Mouse (Mus musculus) liver, postnatal 0 days (tissue): ENCODE results near the gene Pigv. TPM values are rescaled to one million over a fixed set of nuclear protein-coding genes. Genes with fewer than 3 reads are reported as not detected.

Experiments used
- ATAC-seq: fragments of 200-750 bp; cut with Nextera tagmentation; 2 replicates; pipeline ENCODE4 v1.8.0; 2017; ENCODE audit warnings: mild to moderate bottlenecking, moderate library complexity
- DNase-seq: peaks from one replicate; pipeline ENCODE4 v3.0.0-alpha.2; 2016
- H3K27ac ChIP-seq: fragments of 300-500 bp; sonication (generic); 2 replicates; pipeline ENCODE4 v1.5.1; 2014; ENCODE audit warnings: antibody characterized with exemption, moderate library complexity, mild to moderate bottlenecking, low read depth
- H3K27me3 ChIP-seq: fragments of 300-500 bp; sonication (generic); 2 replicates; pipeline ENCODE4 v1.6.1; 2014; ENCODE audit warnings: low read length, control low read depth, mixed read lengths; ENCODE audit not compliant: insufficient read depth
- H3K36me3 ChIP-seq: fragments of 300-500 bp; sonication (generic); replicated peaks from 2 replicates; pipeline ENCODE4 v1.6.1; 2014; ENCODE audit warnings: mild to moderate bottlenecking, control low read depth, low read length, moderate library complexity, mixed read lengths; ENCODE audit not compliant: insufficient read depth
- H3K4me1 ChIP-seq: fragments of 300-500 bp; sonication (generic); 2 replicates; pipeline ENCODE4 v1.6.1; 2014; ENCODE audit warnings: antibody characterized with exemption, mild to moderate bottlenecking, control low read depth; ENCODE audit not compliant: insufficient read depth
- H3K4me2 ChIP-seq: fragments of 300-500 bp; sonication (generic); 2 replicates; pipeline ENCODE4 v1.6.1; 2014; ENCODE audit warnings: low read depth, mild to moderate bottlenecking, low read length, moderate library complexity, mixed read lengths
- H3K4me3 ChIP-seq: fragments of 300-500 bp; sonication (generic); 2 replicates; pipeline ENCODE4 v1.5.1; 2014; ENCODE audit warnings: low read depth, low read length
- H3K9ac ChIP-seq: fragments of 300-500 bp; sonication (generic); replicated peaks from 2 replicates; pipeline ENCODE4 v1.6.1; 2014; ENCODE audit warnings: mild to moderate bottlenecking, moderate library complexity
- H3K9me3 ChIP-seq: fragments of 300-500 bp; sonication (generic); 2 replicates; pipeline ENCODE4 v1.6.1; 2016; ENCODE audit warnings: mild to moderate bottlenecking, control low read depth, low read length, mixed read lengths
- CTCF ChIP-seq: sonication (generic); IDR thresholded peaks from 2 replicates; pipeline ENCODE4 v1.5.1; 2016; ENCODE audit warnings: antibody characterized with exemption, low read depth
- EP300 ChIP-seq: IDR thresholded peaks from 2 replicates; pipeline ENCODE4 v1.6.1; 2016; ENCODE audit warnings: antibody characterized with exemption, low read depth, mild to moderate bottlenecking
- WGBS: fragments of 180-500 bp; shearing (Covaris S2); extraction: QIAGEN DNeasy Blood & Tissue Kit; methylation state at CpG from one replicate; pipeline ENCODE4 v1.1.7; 2014; ENCODE audit not compliant: insufficient replicate concordance; 5-methylcytosine and 5-hydroxymethylcytosine counted together
- polyA plus RNA-seq: library from polyadenylated mRNA; unstranded; fragments of >200 nt; fragmentation: Nextera tagmentation; extraction: Ambion mirVana; gene quantifications from 2 replicates; pipeline ENCODE4 v1.2.1, GENCODE M21; 2015

Pigv gene
- polyA plus RNA-seq, 1 experiment from 2014 or later, result 5.9 TPM

DNA sequence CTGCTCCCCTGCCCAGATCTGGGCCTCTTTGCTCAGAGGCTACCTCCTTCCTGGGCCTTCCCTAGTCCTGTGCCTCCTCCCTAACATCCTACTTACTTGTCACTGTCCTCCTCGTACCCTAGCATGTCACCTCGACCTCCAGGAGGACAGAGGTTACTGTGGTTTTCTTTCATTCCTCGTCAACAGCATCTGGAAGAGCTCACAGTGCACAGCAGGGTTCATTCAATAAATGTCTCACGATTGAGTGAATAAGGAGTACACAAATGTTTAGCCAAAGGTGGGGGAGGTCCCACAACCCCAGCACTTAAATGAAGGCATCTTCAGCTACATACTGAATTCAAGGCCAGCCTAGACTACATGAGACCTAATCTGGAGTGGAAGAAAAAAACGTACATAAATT lies 46.2 kb downstream of the Pigv start:
- no peaks in the 10 kb centered on the region for H3K27me3 ChIP-seq
- no peak overlapping the region for H3K4me3 ChIP-seq
- H3K27ac ChIP-seq, result peak overlapping the region; percentile 85
- TF ChIP-seq CTCF, result no peak
- no peak for TF ChIP-seq EP300
- no peak for DNase-seq
- no peaks in the 10 kb centered on the region for H3K9me3 ChIP-seq
- ATAC-seq, result peak; percentile 4; the same call in 1 of the 2 replicates
- no peak overlapping the region for H3K9ac ChIP-seq
- no peak overlapping the region for H3K4me2 ChIP-seq
- 50% methylated on average over 5 of the region's 5 CpGs for WGBS
- peaks cover 18% of the 10 kb centered on the region; the same call in 1 of the 2 replicates for H3K36me3 ChIP-seq
- peaks cover 29% of the 10 kb centered on the region for H3K4me1 ChIP-seq

DNA sequence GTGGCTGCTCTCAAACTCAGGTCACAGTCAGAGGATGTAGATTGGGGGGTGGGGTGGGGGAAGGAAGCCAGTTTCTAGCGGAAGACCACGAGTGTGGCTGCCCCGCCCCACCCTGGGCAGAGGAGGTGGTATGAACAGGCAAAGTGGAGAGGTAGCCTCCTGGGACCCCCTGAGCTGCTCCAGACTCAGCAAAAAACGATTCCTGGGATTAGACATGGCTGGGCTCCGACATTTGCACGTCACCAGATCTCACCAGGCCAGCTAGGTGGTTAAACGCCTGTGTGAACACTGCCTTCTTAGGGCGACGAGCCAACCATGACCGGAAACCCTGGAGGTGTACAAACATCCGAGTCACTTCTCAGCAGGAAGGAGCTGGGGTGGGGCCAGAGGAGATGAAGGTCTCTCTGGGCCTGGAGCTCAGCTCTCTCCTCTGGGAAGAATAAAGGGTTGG lies 46.8 kb downstream of the Pigv start:
- Histone ChIP-seq H3K9ac (no peak overlapping the region), H3K27me3 (no peaks in the 10 kb centered on the region), H3K9me3 (no peaks in the 10 kb centered on the region), H3K27ac (peak overlapping the region; percentile 85), H3K4me1 (peaks cover 28% of the 10 kb centered on the region), H3K36me3 (peaks cover 18% of the 10 kb centered on the region; the same call in 1 of the 2 replicates), H3K4me3 (no peak overlapping the region), H3K4me2 (peak overlapping the region; percentile 22; the same call in 1 of the 2 replicates)
- 34% methylated on average over 11 of the region's 11 CpGs for WGBS
- DNase-seq (peak; percentile 64), ATAC-seq (peak; percentile 63)
- TF ChIP-seq EP300 (peak; percentile 27; the same call in 1 of the 2 replicates), CTCF (0 out of 2 replicates have a peak, but pooled peaks have one; percentile 1)

DNA sequence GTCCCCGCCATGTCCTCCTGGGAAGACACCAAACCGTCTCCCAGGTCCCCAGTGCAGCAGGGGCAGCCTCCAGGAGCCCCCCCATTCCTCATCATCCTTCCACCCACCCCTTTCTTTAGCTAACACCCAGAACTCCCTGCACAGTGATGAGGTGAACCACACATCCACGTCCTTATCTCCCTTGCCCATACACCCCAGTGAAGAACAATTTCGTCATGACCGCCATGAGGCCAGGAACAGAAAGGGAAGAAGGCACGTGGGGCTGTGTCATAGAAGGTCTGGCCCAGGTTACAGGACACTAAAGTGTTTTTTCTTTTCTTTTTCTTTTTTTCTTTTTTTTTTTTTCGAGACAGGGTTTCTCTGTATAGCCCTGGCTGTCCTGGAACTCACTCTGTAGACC lies 47.6 kb downstream of the Pigv start:
- Histone ChIP-seq H3K4me2 (no peak overlapping the region), H3K9ac (no peak overlapping the region), H3K36me3 (peaks cover 18% of the 10 kb centered on the region; the same call in 1 of the 2 replicates), H3K27ac (peak overlapping the region; percentile 85; the same call in 1 of the 2 replicates), H3K27me3 (no peaks in the 10 kb centered on the region), H3K4me1 (peaks cover 33% of the 10 kb centered on the region), H3K4me3 (no peak overlapping the region), H3K9me3 (no peaks in the 10 kb centered on the region)
- peak; percentile 73 for ATAC-seq
- no peak for DNase-seq
- 54% methylated on average over 7 of the region's 7 CpGs for WGBS
- no peak for TF ChIP-seq CTCF
- TF ChIP-seq EP300, result peak; percentile 65; the same call in 1 of the 2 replicates

DNA sequence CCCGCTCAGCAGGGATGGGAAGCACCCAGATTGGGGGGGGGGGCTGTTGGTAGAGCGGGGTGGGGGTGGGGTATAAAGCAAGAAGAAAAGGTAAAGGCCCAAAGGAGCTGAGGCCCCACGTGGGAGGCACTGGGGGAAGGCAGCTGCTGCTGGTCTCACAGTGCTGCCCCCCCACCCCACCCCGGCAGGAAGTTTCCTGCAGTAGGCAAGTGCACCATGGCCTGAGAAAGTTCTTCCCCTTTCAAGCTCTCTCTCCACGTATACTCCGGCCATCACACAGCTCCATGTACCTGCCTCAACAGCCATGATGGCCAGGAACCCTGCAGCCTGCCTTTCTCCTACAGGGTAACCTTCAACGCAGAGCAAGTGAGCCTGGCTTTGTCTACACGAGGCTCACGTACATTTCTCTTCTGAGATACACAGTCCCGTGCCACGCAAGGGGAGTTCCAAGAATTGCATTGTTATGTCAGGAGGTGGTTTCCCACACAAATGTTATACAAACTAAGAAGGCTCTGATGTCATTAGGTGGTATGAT lies 50.2 kb downstream of the Pigv start:
- Histone ChIP-seq H3K4me2 (no peak overlapping the region), H3K4me3 (no peak overlapping the region), H3K9ac (no peak overlapping the region), H3K9me3 (no peaks in the 10 kb centered on the region), H3K4me1 (peaks cover 36% of the 10 kb centered on the region), H3K27me3 (no peaks in the 10 kb centered on the region), H3K27ac (0 out of 2 replicates have a peak overlapping the region, but pooled peaks have one; percentile 45), H3K36me3 (peaks cover 18% of the 10 kb centered on the region; the same call in 1 of the 2 replicates)
- TF ChIP-seq EP300, result no peak
- TF ChIP-seq CTCF, result no peak
- no peak for DNase-seq
- no peak for ATAC-seq
- 50% methylated on average over 11 of the region's 11 CpGs for WGBS

DNA sequence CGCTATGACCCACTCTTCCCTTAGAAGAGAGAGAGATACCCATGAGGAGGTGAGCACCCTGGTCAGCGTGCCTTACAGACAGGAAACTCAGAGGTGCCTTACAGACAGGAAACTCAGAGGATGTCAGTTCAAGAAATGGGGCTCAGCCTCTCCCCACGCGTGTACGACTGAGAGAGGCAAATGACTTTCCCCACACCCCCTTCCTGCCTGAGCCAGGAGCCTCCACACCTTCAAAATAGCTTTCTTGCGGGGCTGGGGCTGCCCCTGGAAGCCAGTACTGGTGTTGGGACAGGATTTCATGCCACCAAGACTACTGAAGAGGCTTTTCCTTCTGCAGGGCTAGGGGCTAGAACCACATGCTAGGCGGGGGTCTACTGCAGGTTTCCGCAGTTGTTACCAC lies 51.8 kb downstream of the Pigv start:
- ATAC-seq (no peak), DNase-seq (no peak)

DNA sequence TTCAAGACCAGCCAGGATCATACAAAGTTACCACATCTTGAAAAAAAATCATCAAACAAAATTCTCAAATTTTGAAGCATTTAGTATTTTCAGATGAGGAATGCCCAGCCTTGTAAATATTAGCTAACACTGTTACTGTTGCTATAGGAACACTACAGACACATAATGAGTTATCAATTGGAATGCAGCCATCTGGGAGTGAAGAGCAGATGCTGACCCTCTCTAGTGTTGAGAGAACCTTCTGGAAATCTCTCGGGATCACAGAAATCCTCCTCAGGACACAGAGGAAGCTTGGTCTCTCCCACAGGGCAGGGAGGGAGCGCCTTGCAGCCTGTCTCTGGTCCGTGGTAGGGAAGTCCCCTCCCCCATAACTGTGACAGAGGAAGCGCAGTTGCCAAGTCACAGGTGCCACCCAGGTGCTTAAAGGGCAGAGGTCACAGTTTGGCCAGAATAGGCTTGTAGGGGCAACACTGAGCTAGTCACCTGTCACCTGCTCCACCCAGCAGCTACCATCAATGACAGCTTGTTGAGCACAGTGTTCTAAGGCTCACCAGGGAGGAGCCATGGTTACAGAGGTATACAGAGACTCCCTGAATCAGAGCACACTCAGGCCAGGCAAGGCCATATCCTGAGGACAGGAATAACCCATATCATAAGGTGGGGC lies 52.8 kb downstream of the Pigv start:
- no peak overlapping the region for H3K4me2 ChIP-seq
- H3K4me3 ChIP-seq, result no peak overlapping the region
- H3K27me3 ChIP-seq, result no peaks in the 10 kb centered on the region
- no peak overlapping the region for H3K27ac ChIP-seq
- peaks cover 22% of the 10 kb centered on the region for H3K4me1 ChIP-seq
- H3K36me3 ChIP-seq, result 0 out of 2 replicates have a peak, but pooled peaks cover 15% of the 10 kb centered on the region
- H3K9ac ChIP-seq, result no peak overlapping the region
- TF ChIP-seq EP300, result no peak
- no peak for TF ChIP-seq CTCF
- 51% methylated on average over 4 of the region's 4 CpGs for WGBS
- DNase-seq (no peak), ATAC-seq (peak; percentile 12; the same call in 1 of the 2 replicates)
- H3K9me3 ChIP-seq, result no peaks in the 10 kb centered on the region

More for the DNA sequence above, 51.8 kb downstream of the Pigv start:
- no peak for TF ChIP-seq CTCF
- no peak for TF ChIP-seq EP300
- Histone ChIP-seq H3K36me3 (0 out of 2 replicates have a peak, but pooled peaks cover 12% of the 10 kb centered on the region), H3K4me2 (no peak overlapping the region), H3K4me3 (no peak overlapping the region), H3K27me3 (no peaks in the 10 kb centered on the region), H3K27ac (peak overlapping the region; percentile 48; the same call in 1 of the 2 replicates), H3K9ac (no peak overlapping the region), H3K9me3 (no peaks in the 10 kb centered on the region), H3K4me1 (peaks cover 32% of the 10 kb centered on the region)
- whole genome bisulfite sequencing, result 63% methylated on average over 8 of the region's 8 CpGs
